Mouse (Mus musculus): ENCODE results near the gene Sigirr.

Gene Sigirr

GRCm38 (mm10) chr7:141059929-141060328 lies 40.4 kb downstream of the Sigirr start:
- DNase-seq = no peak

GRCm38 (mm10) chr7:141058601-141059341 lies 41.6 kb downstream of the Sigirr start:
- DNase-seq = no peak

GRCm38 (mm10) chr7:141057541-141057940 lies 42.8 kb downstream of the Sigirr start:
- no peak for DNase-seq

GRCm38 (mm10) chr7:141056976-141057375 lies 43.4 kb downstream of the Sigirr start:
- DNase-seq = no peak

GRCm38 (mm10) chr7:141055785-141056184 lies 44.6 kb downstream of the Sigirr start:
- DNase-seq = no peak

- DNase-seq = no peak
Measured at GRCm38 (mm10) chr7:141052421-141052820, 48.0 kb downstream of the Sigirr start.

- DNase-seq = no peak
Measured at GRCm38 (mm10) chr7:141052016-141052415, 48.4 kb downstream of the Sigirr start.

- DNase-seq = no peak
Measured at GRCm38 (mm10) chr7:141051060-141051685, 49.2 kb downstream of the Sigirr start.

GRCm38 (mm10) chr7:141049326-141049725 lies 51.0 kb downstream of the Sigirr start:
- DNase-seq = no peak

- DNase-seq = peak; percentile 90 to 94
Measured at GRCm38 (mm10) chr7:141048226-141049218, 51.9 kb downstream of the Sigirr start.

GRCm38 (mm10) chr7:141047581-141048225 lies 52.7 kb downstream of the Sigirr start:
- peak; percentile 50 to 55 for DNase-seq

- DNase-seq = no peak
Measured at GRCm38 (mm10) chr7:141046931-141047580, 53.3 kb downstream of the Sigirr start.

GRCm38 (mm10) chr7:141042539-141042938 lies 57.8 kb downstream of the Sigirr start:
- DNase-seq = no peak

GRCm38 (mm10) chr7:141041661-141042060 lies 58.7 kb downstream of the Sigirr start:
- DNase-seq = peak; percentile 55 to 59
